Mouse (Mus musculus) brain, embryonic 14.5 days (tissue): ENCODE data around the gene Ptpra.
"Not testable (repeated sequence)": the region's sequence is repeated elsewhere in the genome, so short reads cannot be mapped to it uniquely, and the experiment has no call there.

Experiments used
- CTCF ChIP-seq: fragments of 200-500 bp; IDR thresholded peaks from 2 replicates; pipeline ENCODE4 v1.5.1; 2012; ENCODE audit warnings: inconsistent platforms, mild to moderate bottlenecking, moderate library complexity, borderline replicate concordance; ENCODE audit not compliant: insufficient read depth, insufficient read length; ENCODE audit errors: extremely low read depth
- POLR2A ChIP-seq: fragments of 200-500 bp; IDR thresholded peaks from 2 replicates; pipeline ENCODE4 v1.6.1; 2012; ENCODE audit warnings: mild to moderate bottlenecking, inconsistent platforms, borderline replicate concordance; ENCODE audit not compliant: poor library complexity, insufficient read depth, insufficient read length, severe bottlenecking; ENCODE audit errors: extremely low read depth

DNA sequence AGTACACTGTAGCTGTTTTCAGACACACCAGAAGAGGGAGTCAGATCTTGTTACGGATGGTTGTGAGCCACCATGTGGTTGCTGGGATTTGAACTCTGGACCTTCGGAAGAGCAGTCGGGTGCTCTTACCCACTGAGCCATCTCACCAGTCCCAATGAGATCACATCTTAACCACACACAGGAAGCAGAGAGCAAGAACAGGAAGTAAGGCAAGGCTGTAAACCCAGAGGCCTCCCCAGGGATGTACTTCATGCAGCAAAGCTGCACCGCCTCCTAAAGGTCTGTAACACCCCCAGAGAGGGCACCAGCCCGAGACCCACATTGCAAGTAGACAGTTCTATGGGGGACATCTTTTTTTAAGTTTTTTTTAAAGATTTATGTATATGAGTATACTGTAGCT is 61.5 kb downstream of the Ptpra start:
- TF ChIP-seq CTCF, POLR2A: not testable (repeated sequence)
